Mouse (Mus musculus): ENCODE data around the gene Cckar. TPM values are rescaled to one million over a fixed set of nuclear protein-coding genes. Genes with fewer than 3 reads are reported as not detected.

Cckar gene
- polyA plus RNA-seq, 1 experiment from 2014 or later: 19.9 TPM

GRCm38 (mm10) chr5:53692100-53692499, 15.4 kb downstream of the Cckar start:
- no peak overlapping the region for H3K4me3 ChIP-seq (ENCODE audit: low read depth, low read length)
- TF ChIP-seq EP300 (optimal IDR thresholded peaks at IDR 0.05): no peak
- TF ChIP-seq CTCF (IDR thresholded peaks at IDR 0.05; ENCODE audit: low read depth): no peak
- H3K4me2 ChIP-seq (replicated peaks; ENCODE audit: low read depth): no peak overlapping the region
- ATAC-seq (ENCODE audit: low FRiP score, low TSS enrichment) (no peak), DNase-seq (ENCODE audit: low spot score) (no peak)
- H3K27ac ChIP-seq (replicated peaks): no peak overlapping the region
- WGBS: 60% methylated on average over 8 of the region's 8 CpGs
- H3K9ac ChIP-seq (ENCODE audit: low read length): no peak overlapping the region
- no peaks in the 10 kb centered on the region for H3K9me3 ChIP-seq (ENCODE audit: control insufficient read depth, low read length)
- H3K27me3 ChIP-seq (ENCODE audit: control insufficient read depth, insufficient read depth, low read length): no peaks in the 10 kb centered on the region
- H3K36me3 ChIP-seq (ENCODE audit: control insufficient read depth, insufficient read depth, low read length): no peaks in the 10 kb centered on the region
- no peaks in the 10 kb centered on the region for H3K4me1 ChIP-seq (replicated peaks; ENCODE audit: control insufficient read depth, insufficient read depth)

- no peak for ATAC-seq (ENCODE audit: low FRiP score, low TSS enrichment)
- Histone ChIP-seq H3K9ac (ENCODE audit: low read length) (no peak overlapping the region), H3K4me3 (ENCODE audit: low read depth, low read length) (no peak overlapping the region), H3K9me3 (ENCODE audit: control insufficient read depth, low read length) (no peaks in the 10 kb centered on the region), H3K4me2 (replicated peaks; ENCODE audit: low read depth) (no peak overlapping the region), H3K36me3 (ENCODE audit: control insufficient read depth, insufficient read depth, low read length) (no peaks in the 10 kb centered on the region), H3K4me1 (replicated peaks; ENCODE audit: control insufficient read depth, insufficient read depth) (no peaks in the 10 kb centered on the region), H3K27me3 (ENCODE audit: control insufficient read depth, insufficient read depth, low read length) (no peaks in the 10 kb centered on the region), H3K27ac (replicated peaks) (no peak overlapping the region)
- 76% methylated on average over 3 of the region's 3 CpGs for WGBS
- DNase-seq (ENCODE audit: low spot score): no peak
- TF ChIP-seq EP300 (optimal IDR thresholded peaks at IDR 0.05): no peak
- no peak for TF ChIP-seq CTCF (IDR thresholded peaks at IDR 0.05; ENCODE audit: low read depth)
Measured at GRCm38 (mm10) chr5:53691577-53691976, 15.9 kb downstream of the Cckar start.

DNA sequence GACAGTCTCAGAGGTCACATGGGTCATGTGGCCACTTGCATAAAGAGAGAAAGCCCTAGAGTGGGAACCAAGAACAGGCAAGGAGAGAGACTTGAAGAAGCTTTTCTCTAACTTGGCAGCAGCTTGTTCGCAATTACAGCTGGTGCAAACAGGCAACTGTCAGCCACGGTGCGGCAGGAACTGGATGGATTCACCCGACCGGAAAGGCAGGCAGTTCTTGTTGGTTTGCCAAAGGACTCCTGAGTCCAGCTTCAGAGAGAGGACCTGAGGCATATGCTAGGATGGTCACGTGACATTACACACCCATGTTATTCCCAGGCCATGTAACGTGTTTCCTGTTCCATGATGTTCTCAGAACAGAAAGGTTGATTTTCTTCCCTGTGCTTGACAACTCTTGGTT, 19.2 kb downstream of the Cckar start:
- Histone ChIP-seq H3K27me3 (ENCODE audit: control insufficient read depth, insufficient read depth, low read length) (no peaks in the 10 kb centered on the region), H3K9me3 (ENCODE audit: control insufficient read depth, low read length) (no peaks in the 10 kb centered on the region), H3K4me2 (replicated peaks; ENCODE audit: low read depth) (no peak overlapping the region), H3K9ac (ENCODE audit: low read length) (no peak overlapping the region), H3K4me1 (replicated peaks; ENCODE audit: control insufficient read depth, insufficient read depth) (no peaks in the 10 kb centered on the region), H3K36me3 (ENCODE audit: control insufficient read depth, insufficient read depth, low read length) (no peaks in the 10 kb centered on the region), H3K4me3 (ENCODE audit: low read depth, low read length) (no peak overlapping the region), H3K27ac (replicated peaks) (no peak overlapping the region)
- no peak for ATAC-seq (ENCODE audit: low FRiP score, low TSS enrichment)
- 58% methylated on average over 7 of the region's 7 CpGs for WGBS
- DNase-seq (ENCODE audit: low spot score): no peak
- no peak for TF ChIP-seq CTCF (IDR thresholded peaks at IDR 0.05; ENCODE audit: low read depth)
- TF ChIP-seq EP300 (optimal IDR thresholded peaks at IDR 0.05): no peak

GRCm38 (mm10) chr5:53686379-53686778, 21.1 kb downstream of the Cckar start:
- Histone ChIP-seq H3K9ac (ENCODE audit: low read length) (no peak overlapping the region), H3K36me3 (ENCODE audit: control insufficient read depth, insufficient read depth, low read length) (no peaks in the 10 kb centered on the region), H3K4me2 (replicated peaks; ENCODE audit: low read depth) (no peak overlapping the region), H3K27me3 (ENCODE audit: control insufficient read depth, insufficient read depth, low read length) (no peaks in the 10 kb centered on the region), H3K9me3 (ENCODE audit: control insufficient read depth, low read length) (no peaks in the 10 kb centered on the region), H3K4me3 (ENCODE audit: low read depth, low read length) (no peak overlapping the region), H3K27ac (replicated peaks) (no peak overlapping the region), H3K4me1 (replicated peaks; ENCODE audit: control insufficient read depth, insufficient read depth) (no peaks in the 10 kb centered on the region)
- WGBS: 29% methylated on average over 2 of the region's 2 CpGs
- DNase-seq (ENCODE audit: low spot score) (no peak), ATAC-seq (ENCODE audit: low FRiP score, low TSS enrichment) (no peak)
- no peak for TF ChIP-seq CTCF (IDR thresholded peaks at IDR 0.05; ENCODE audit: low read depth)
- no peak for TF ChIP-seq EP300 (optimal IDR thresholded peaks at IDR 0.05)

DNA sequence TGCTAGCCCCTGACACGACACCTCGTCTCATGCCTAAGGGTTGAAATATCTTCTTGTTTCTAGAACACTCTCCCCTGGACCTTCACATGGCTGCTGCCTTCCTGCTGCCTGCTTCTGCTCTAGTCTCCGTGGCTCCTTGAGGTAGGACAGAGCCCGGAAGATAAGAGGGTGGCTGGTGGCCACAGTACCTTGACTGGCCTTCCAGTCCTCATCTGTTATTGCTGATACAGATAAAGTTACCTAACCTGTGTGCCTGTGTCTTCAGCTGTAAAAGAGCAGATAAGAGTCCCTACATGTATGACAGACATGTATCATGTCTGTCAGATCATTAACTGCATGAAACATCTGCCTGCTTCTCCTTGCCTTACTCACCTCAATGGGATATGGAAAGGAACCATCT, 21.9 kb downstream of the Cckar start:
- H3K4me3 ChIP-seq (ENCODE audit: low read depth, low read length): no peak overlapping the region
- H3K27me3 ChIP-seq (ENCODE audit: control insufficient read depth, insufficient read depth, low read length): no peaks in the 10 kb centered on the region
- no peak for TF ChIP-seq CTCF (IDR thresholded peaks at IDR 0.05; ENCODE audit: low read depth)
- no peak for TF ChIP-seq EP300 (optimal IDR thresholded peaks at IDR 0.05)
- no peaks in the 10 kb centered on the region for H3K9me3 ChIP-seq (ENCODE audit: control insufficient read depth, low read length)
- no peak overlapping the region for H3K4me2 ChIP-seq (replicated peaks; ENCODE audit: low read depth)
- H3K27ac ChIP-seq (replicated peaks): no peak overlapping the region
- WGBS: 77% methylated on average over 4 of the region's 4 CpGs
- no peak overlapping the region for H3K9ac ChIP-seq (ENCODE audit: low read length)
- H3K4me1 ChIP-seq (replicated peaks; ENCODE audit: control insufficient read depth, insufficient read depth): no peaks in the 10 kb centered on the region
- ATAC-seq (ENCODE audit: low FRiP score, low TSS enrichment) (no peak), DNase-seq (ENCODE audit: low spot score) (no peak)
- H3K36me3 ChIP-seq (ENCODE audit: control insufficient read depth, insufficient read depth, low read length): no peaks in the 10 kb centered on the region

DNA sequence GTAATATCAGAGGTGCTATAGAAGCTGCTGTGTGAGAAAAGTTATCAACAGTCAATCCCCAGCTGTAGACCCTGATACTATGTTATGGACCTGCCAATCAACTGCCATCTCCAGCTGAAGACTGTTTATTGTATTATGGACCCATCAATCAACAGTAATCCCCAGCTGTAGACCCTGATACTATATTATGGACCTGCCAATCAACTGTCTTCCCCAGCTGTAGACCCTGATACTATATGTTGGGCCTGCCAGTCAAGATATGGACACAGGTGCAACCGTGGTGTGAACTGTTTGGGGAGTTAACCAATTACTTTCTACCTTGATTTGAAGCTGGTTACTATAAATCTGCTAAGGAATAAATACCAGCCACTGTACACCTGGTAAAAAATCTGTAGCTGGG, 23.1 kb downstream of the Cckar start:
- Histone ChIP-seq H3K4me2 (replicated peaks; ENCODE audit: low read depth) (no peak overlapping the region), H3K27me3 (ENCODE audit: control insufficient read depth, insufficient read depth, low read length) (no peaks in the 10 kb centered on the region), H3K27ac (replicated peaks) (no peak overlapping the region), H3K4me1 (replicated peaks; ENCODE audit: control insufficient read depth, insufficient read depth) (no peaks in the 10 kb centered on the region), H3K4me3 (ENCODE audit: low read depth, low read length) (no peak overlapping the region), H3K9ac (ENCODE audit: low read length) (no peak overlapping the region), H3K36me3 (ENCODE audit: control insufficient read depth, insufficient read depth, low read length) (no peaks in the 10 kb centered on the region), H3K9me3 (ENCODE audit: control insufficient read depth, low read length) (no peaks in the 10 kb centered on the region)
- TF ChIP-seq EP300 (optimal IDR thresholded peaks at IDR 0.05): no peak
- no peak for TF ChIP-seq CTCF (IDR thresholded peaks at IDR 0.05; ENCODE audit: low read depth)
- ATAC-seq (ENCODE audit: low FRiP score, low TSS enrichment) (no peak), DNase-seq (ENCODE audit: low spot score) (no peak)
- WGBS: 43% methylated on average over 1 of the region's 1 CpGs

Data from stomach, postnatal 0 days (tissue).